Mouse (Mus musculus) G1E-ER4 (cell line): ENCODE measurements around the gene Stx1b. TPM values are rescaled to one million over a fixed set of nuclear protein-coding genes. Genes with fewer than 3 reads are reported as not detected.

ENCODE experiments used
- GATA1 ChIP-seq: IDR thresholded peaks from one replicate; pipeline ENCODE4 v1.8.0; 2012; ENCODE audit warnings: low read length, inconsistent platforms
- polyA plus RNA-seq: library from polyadenylated mRNA; stranded (reverse); fragments of >175 nt; gene quantifications from 2 replicates; pipeline ENCODE4 v1.2.3, GENCODE M21; 2012

The Stx1b gene
- polyA plus RNA-seq, 1 experiment: 0.06 TPM

- no peak for TF ChIP-seq GATA1
Measured at GRCm38 (mm10) chr7:127822494-127822893, 1.9 kb downstream of the Stx1b start.

- no peak for TF ChIP-seq GATA1
Measured at GRCm38 (mm10) chr7:127820836-127821509, 3.4 kb downstream of the Stx1b start.

GRCm38 (mm10) chr7:127817776-127818175, 6.6 kb downstream of the Stx1b start:
- no peak for TF ChIP-seq GATA1

GRCm38 (mm10) chr7:127817053-127817452, 7.3 kb downstream of the Stx1b start:
- no peak for TF ChIP-seq GATA1

- TF ChIP-seq GATA1: no peak
Measured at GRCm38 (mm10) chr7:127815954-127816821, 8.2 kb downstream of the Stx1b start.

GRCm38 (mm10) chr7:127815116-127815665, 9.2 kb downstream of the Stx1b start:
- no peak for TF ChIP-seq GATA1

GRCm38 (mm10) chr7:127814241-127814921, 10.0 kb downstream of the Stx1b start:
- TF ChIP-seq GATA1: no peak

- no peak for TF ChIP-seq GATA1
Measured at GRCm38 (mm10) chr7:127813821-127814220, 10.5 kb downstream of the Stx1b start.

- no peak for TF ChIP-seq GATA1
Measured at GRCm38 (mm10) chr7:127812292-127812691, 12.1 kb downstream of the Stx1b start.

GRCm38 (mm10) chr7:127811240-127811639, 13.1 kb downstream of the Stx1b start:
- TF ChIP-seq GATA1: no peak

GRCm38 (mm10) chr7:127810650-127811049, 13.7 kb downstream of the Stx1b start:
- TF ChIP-seq GATA1: no peak

GRCm38 (mm10) chr7:127809846-127810245, 14.5 kb downstream of the Stx1b start:
- TF ChIP-seq GATA1: no peak

- TF ChIP-seq GATA1: no peak
Measured at GRCm38 (mm10) chr7:127808821-127809220, 15.5 kb downstream of the Stx1b start.

GRCm38 (mm10) chr7:127802313-127802712, 22.0 kb downstream of the Stx1b start:
- TF ChIP-seq GATA1: no peak

- TF ChIP-seq GATA1: no peak
Measured at GRCm38 (mm10) chr7:127801010-127801621, 23.2 kb downstream of the Stx1b start.
